Mouse (Mus musculus) skeletal muscle tissue, adult 2 months (tissue): ENCODE measurements around the gene Mtx3.

Experiments used
- DNase-seq: peaks from one replicate; pipeline ENCODE4 v3.0.0-alpha.2; 2012; ENCODE audit warnings: low read depth, low spot score

Mtx3 gene

DNA sequence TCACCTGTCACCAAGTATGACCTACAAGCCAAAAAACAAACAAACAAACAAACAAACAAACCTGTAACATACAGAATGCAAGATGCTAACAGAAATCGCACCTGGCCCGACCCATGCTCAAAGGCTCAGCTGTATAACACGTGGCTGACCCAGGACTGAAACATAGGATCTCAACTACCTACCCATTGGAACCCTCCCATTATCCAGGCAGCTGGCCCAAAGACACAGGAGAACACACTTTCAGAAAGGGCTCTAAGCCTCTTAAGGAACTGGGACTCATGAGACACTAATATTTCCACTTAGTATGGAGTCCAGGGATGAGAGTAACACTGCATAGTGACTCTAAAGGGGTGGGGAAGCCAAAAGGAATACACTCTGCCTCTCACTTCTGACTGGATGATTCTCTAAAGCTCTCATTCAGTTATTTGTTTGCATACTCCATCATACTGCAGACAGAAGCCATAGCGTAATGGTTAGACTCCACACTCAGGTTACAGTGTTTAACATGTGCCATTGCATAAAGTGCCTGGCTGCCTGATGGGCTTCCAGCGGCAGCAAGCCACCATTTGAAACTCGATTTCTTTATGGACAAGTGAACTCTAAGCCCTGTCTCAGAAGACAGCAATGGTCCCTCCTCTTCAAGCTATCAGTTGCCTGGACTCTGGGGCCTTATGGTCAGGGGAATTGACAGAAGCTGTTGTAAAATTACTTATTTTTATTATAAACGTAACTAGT is 38.6 kb downstream of the Mtx3 start:
- DNase-seq = peak; percentile 74

DNA sequence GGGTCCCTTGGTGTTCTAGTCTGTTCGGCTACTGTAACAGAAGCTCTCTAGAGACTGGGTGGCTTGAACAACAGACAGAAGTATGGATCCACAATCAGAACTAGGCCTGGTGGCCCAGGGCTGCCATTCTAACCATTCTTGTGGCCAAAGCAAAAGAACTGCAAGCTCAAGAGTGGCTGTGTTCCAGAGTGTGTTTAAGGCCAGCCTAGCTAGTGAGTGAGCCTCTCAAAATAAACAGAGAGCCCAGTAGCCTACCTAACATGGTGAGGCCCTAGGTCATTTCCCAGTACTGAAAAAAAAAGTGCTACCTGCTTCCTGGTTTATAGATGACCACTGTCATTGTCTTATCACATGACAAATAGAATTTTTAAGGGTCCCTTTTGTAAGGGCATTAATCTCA is 39.6 kb downstream of the Mtx3 start:
- peak; percentile 54 for DNase-seq

DNA sequence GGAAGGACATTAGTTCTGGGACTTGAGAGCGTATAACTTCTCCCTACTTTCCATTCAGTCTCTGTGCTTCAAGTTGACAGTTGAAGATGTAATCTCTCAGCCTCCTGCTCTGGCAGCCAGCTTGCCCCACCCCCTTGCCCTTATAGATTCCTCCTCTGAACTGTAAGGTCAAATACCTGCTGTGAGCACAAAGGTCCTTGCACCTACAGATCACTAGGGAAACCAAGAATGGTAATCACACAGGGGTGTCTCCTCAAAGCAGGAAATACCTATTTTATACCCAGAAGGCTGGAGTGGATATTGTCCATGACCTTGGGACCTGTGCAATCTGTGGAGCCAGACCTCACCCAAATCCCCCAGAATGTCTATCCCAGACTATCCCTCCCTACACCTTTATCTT is 40.4 kb downstream of the Mtx3 start:
- no peak for DNase-seq

DNA sequence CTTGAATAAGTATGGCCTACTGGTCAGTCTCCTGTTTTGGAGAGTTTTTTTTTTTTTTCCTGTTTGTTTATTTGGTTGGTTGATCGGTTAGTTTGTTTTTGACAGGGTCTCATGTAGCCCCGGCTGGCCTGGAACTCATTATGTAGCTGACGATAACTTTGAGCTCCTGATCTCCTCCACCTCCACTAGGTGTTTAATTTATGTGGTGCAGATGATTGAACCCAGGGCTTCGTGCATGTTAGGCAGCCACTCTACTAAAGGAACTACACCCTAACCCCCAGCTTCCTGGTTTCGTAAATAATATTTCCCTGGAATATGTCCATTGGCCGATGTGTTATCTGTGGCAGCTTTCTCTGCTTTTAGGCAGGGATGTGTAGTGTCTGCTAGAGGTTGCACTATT is 54.5 kb downstream of the Mtx3 start:
- no peak for DNase-seq

DNA sequence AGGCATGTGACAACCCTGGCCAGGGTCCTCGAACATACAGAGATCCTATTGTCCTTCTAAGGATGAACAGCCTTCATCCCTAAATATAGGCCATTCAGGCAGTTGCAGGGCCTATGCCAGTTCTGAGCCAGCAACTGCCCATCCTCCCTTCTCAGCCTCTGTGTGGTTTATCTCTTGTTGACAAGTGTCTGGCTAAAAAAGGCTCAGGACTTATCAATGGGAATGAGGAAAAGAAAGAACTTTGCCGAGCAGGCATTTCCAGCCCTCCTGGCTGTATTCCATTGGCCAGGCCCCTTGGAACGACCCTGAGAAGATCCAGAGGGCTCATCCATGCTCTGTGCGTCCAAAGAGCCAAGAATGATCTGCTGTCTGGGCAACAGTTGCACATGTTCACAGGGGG is 58.7 kb downstream of the Mtx3 start:
- DNase-seq = no peak

DNA sequence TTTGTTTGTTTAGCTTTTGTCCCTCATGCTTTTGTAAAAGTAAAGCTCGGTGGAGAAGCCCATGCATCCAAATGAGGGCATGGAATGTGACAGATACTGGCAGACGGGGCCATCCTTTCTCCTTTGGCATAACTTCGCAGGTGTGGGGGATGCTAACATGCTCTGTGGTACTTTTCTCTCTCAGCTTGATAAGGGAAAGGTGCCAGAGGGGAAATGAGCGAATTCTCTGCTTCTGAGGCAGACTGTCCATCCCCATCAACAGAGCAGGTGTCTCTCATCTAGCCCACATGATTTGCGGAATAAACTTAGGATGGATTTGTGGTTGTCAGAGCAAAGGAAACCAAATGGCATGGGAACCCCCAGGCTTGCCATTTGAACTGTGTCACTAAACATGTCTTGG is 61.4 kb downstream of the Mtx3 start:
- no peak for DNase-seq

DNA sequence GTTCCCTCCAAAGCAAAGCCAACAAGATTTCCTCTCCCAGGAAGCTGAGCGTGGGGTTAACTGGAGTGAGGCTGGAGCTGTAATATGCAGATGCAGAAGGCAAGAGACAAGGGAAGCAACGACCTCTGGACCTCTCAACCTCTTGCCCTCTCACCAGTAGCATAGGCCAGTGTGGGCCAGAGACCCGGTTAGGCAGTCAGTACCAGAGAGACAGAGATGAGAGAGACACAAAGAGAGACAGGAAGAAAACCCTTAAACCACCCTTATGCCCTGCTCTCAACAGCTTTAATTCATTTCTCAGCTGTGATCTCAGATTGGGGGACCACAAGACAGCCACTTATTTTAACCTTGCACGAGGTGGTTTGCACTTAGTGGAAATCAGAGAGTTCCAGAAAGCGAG is 62.8 kb downstream of the Mtx3 start:
- DNase-seq = no peak
